Mouse (Mus musculus): Measurements from ENCODE around the gene Btbd18.

DNA sequence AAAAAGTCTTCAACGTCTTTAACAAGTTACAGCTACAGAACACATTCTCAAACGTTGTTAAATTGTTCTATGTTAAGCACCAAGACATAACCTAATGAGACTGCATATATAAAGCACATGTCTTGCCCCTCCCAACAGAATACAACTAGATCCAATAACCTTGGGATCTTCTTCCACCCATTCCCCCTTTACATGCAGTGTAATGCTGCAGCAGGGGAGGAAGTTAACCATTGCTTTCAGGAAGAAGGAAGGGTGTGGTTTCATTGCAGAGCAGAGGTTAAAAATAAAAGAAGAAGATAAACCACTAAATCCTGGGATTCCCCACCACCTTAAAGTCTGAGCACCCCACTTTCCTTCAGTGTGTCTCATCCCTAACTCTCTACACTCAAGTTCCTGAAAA, 36.2 kb upstream of the Btbd18 start:
- no peak for TF ChIP-seq CTCF (IDR thresholded peaks at IDR 0.05; ENCODE audit: insufficient read depth, low read length)
- no peak for TF ChIP-seq POLR2A (IDR thresholded peaks at IDR 0.05; ENCODE audit: borderline replicate concordance, extremely low read depth, low read depth, low read length)

All from lung, adult 2 months (tissue).